Mouse (Mus musculus): ENCODE data around the gene Prkn. TPM values are rescaled to one million over a fixed set of nuclear protein-coding genes. Genes with fewer than 3 reads are reported as not detected.
A peak's percentile ranks its signal among the peaks of the same experiment; 100 is the strongest.

The Prkn gene
- polyA plus RNA-seq, 1 experiment from 2014 or later: 2.3 TPM

GRCm38 (mm10) chr17:11303116-11303515 is 462.9 kb downstream of the Prkn start:
- H3K4me1 ChIP-seq (replicated peaks; ENCODE audit: control insufficient read depth, insufficient read depth): no peaks in the 10 kb centered on the region
- no peak overlapping the region for H3K9ac ChIP-seq (ENCODE audit: low read length)
- no peak overlapping the region for H3K27ac ChIP-seq (replicated peaks)
- no peaks in the 10 kb centered on the region for H3K36me3 ChIP-seq (ENCODE audit: control insufficient read depth, insufficient read depth, low read length)
- H3K9me3 ChIP-seq (ENCODE audit: control insufficient read depth, low read length): peaks cover 4% of the 10 kb centered on the region; the same call in 1 of the 2 replicates
- H3K4me2 ChIP-seq (replicated peaks; ENCODE audit: low read depth): no peak overlapping the region
- 64% methylated on average over 9 of the region's 9 CpGs for WGBS
- TF ChIP-seq CTCF (IDR thresholded peaks at IDR 0.05; ENCODE audit: low read depth) (no peak), EP300 (optimal IDR thresholded peaks at IDR 0.05) (no peak)
- H3K4me3 ChIP-seq (ENCODE audit: low read depth, low read length): no peak overlapping the region
- DNase-seq (ENCODE audit: low spot score) (peak; percentile 7), ATAC-seq (ENCODE audit: low FRiP score, low TSS enrichment) (no peak)
- no peaks in the 10 kb centered on the region for H3K27me3 ChIP-seq (ENCODE audit: control insufficient read depth, insufficient read depth, low read length)

- Histone ChIP-seq H3K9me3 (ENCODE audit: control insufficient read depth, low read length) (no peaks in the 10 kb centered on the region), H3K36me3 (ENCODE audit: control insufficient read depth, insufficient read depth, low read length) (no peaks in the 10 kb centered on the region), H3K9ac (ENCODE audit: low read length) (no peak overlapping the region), H3K4me2 (replicated peaks; ENCODE audit: low read depth) (no peak overlapping the region), H3K27ac (replicated peaks) (no peak overlapping the region), H3K4me1 (replicated peaks; ENCODE audit: control insufficient read depth, insufficient read depth) (no peaks in the 10 kb centered on the region), H3K27me3 (ENCODE audit: control insufficient read depth, insufficient read depth, low read length) (no peaks in the 10 kb centered on the region), H3K4me3 (ENCODE audit: low read depth, low read length) (no peak overlapping the region)
- no peak for DNase-seq (ENCODE audit: low spot score)
- ATAC-seq (ENCODE audit: low FRiP score, low TSS enrichment): no peak
- TF ChIP-seq CTCF (IDR thresholded peaks at IDR 0.05; ENCODE audit: low read depth): no peak
- TF ChIP-seq EP300 (optimal IDR thresholded peaks at IDR 0.05): no peak
- WGBS: 19% methylated on average over 1 of the region's 1 CpGs
These were observed 469.7 kb downstream of the Prkn start for GRCm38 (mm10) chr17:11309843-11310242.

DNA sequence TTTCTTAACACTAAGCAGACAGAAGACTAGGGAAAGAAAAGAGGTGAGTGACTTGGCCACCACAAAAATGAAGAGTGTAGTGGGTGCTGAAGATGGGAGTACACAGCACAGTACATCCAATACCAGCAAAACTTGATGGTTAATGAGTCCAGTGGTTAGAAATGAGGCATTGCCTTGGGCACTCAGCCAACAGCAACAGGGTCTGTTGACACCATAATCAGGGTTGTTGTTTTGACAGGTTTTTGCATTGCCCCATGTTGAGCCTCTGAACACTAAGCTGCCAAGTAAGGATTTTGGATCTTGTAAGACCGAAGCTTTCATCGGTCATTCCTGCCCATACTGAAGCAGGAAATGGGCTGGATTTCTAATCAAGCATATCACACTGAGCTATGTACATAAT is 474.0 kb downstream of the Prkn start:
- DNase-seq (ENCODE audit: low spot score): no peak
- Histone ChIP-seq H3K27ac (replicated peaks) (no peak overlapping the region), H3K27me3 (ENCODE audit: control insufficient read depth, insufficient read depth, low read length) (no peaks in the 10 kb centered on the region), H3K9me3 (ENCODE audit: control insufficient read depth, low read length) (no peaks in the 10 kb centered on the region), H3K4me1 (replicated peaks; ENCODE audit: control insufficient read depth, insufficient read depth) (no peaks in the 10 kb centered on the region), H3K36me3 (ENCODE audit: control insufficient read depth, insufficient read depth, low read length) (no peaks in the 10 kb centered on the region), H3K9ac (ENCODE audit: low read length) (no peak overlapping the region), H3K4me3 (ENCODE audit: low read depth, low read length) (no peak overlapping the region), H3K4me2 (replicated peaks; ENCODE audit: low read depth) (no peak overlapping the region)
- no peak for TF ChIP-seq EP300 (optimal IDR thresholded peaks at IDR 0.05)
- 81% methylated on average over 2 of the region's 2 CpGs for WGBS
- no peak for ATAC-seq (ENCODE audit: low FRiP score, low TSS enrichment)

GRCm38 (mm10) chr17:11315675-11316074 is 475.5 kb downstream of the Prkn start:
- Histone ChIP-seq H3K27ac (replicated peaks) (no peak overlapping the region), H3K4me2 (replicated peaks; ENCODE audit: low read depth) (no peak overlapping the region), H3K4me1 (replicated peaks; ENCODE audit: control insufficient read depth, insufficient read depth) (no peaks in the 10 kb centered on the region), H3K9me3 (ENCODE audit: control insufficient read depth, low read length) (no peaks in the 10 kb centered on the region), H3K4me3 (ENCODE audit: low read depth, low read length) (no peak overlapping the region), H3K9ac (ENCODE audit: low read length) (no peak overlapping the region), H3K27me3 (ENCODE audit: control insufficient read depth, insufficient read depth, low read length) (no peaks in the 10 kb centered on the region), H3K36me3 (ENCODE audit: control insufficient read depth, insufficient read depth, low read length) (no peaks in the 10 kb centered on the region)
- no peak for TF ChIP-seq CTCF (IDR thresholded peaks at IDR 0.05; ENCODE audit: low read depth)
- TF ChIP-seq EP300 (optimal IDR thresholded peaks at IDR 0.05): no peak
- WGBS: 89% methylated on average over 4 of the region's 4 CpGs
- ATAC-seq (ENCODE audit: low FRiP score, low TSS enrichment): no peak
- DNase-seq (ENCODE audit: low spot score): no peak

GRCm38 (mm10) chr17:11318946-11319345 is 478.8 kb downstream of the Prkn start:
- Histone ChIP-seq H3K36me3 (ENCODE audit: control insufficient read depth, insufficient read depth, low read length) (no peaks in the 10 kb centered on the region), H3K4me3 (ENCODE audit: low read depth, low read length) (no peak overlapping the region), H3K9me3 (ENCODE audit: control insufficient read depth, low read length) (no peaks in the 10 kb centered on the region), H3K4me1 (replicated peaks; ENCODE audit: control insufficient read depth, insufficient read depth) (no peaks in the 10 kb centered on the region), H3K27ac (replicated peaks) (no peak overlapping the region), H3K27me3 (ENCODE audit: control insufficient read depth, insufficient read depth, low read length) (no peaks in the 10 kb centered on the region), H3K4me2 (replicated peaks; ENCODE audit: low read depth) (no peak overlapping the region), H3K9ac (ENCODE audit: low read length) (no peak overlapping the region)
- DNase-seq (ENCODE audit: low spot score) (no peak), ATAC-seq (ENCODE audit: low FRiP score, low TSS enrichment) (no peak)
- WGBS: 87% methylated on average over 7 of the region's 7 CpGs
- TF ChIP-seq CTCF (IDR thresholded peaks at IDR 0.05; ENCODE audit: low read depth) (no peak), EP300 (optimal IDR thresholded peaks at IDR 0.05) (no peak)

GRCm38 (mm10) chr17:11319666-11320360 is 479.6 kb downstream of the Prkn start:
- no peaks in the 10 kb centered on the region for H3K4me1 ChIP-seq (replicated peaks; ENCODE audit: control insufficient read depth, insufficient read depth)
- no peaks in the 10 kb centered on the region for H3K27me3 ChIP-seq (ENCODE audit: control insufficient read depth, insufficient read depth, low read length)
- TF ChIP-seq EP300 (optimal IDR thresholded peaks at IDR 0.05) (no peak), CTCF (IDR thresholded peaks at IDR 0.05; ENCODE audit: low read depth) (no peak)
- no peaks in the 10 kb centered on the region for H3K36me3 ChIP-seq (ENCODE audit: control insufficient read depth, insufficient read depth, low read length)
- H3K9me3 ChIP-seq (ENCODE audit: control insufficient read depth, low read length): no peaks in the 10 kb centered on the region
- no peak overlapping the region for H3K9ac ChIP-seq (ENCODE audit: low read length)
- no peak overlapping the region for H3K27ac ChIP-seq (replicated peaks)
- WGBS: 64% methylated on average over 7 of the region's 7 CpGs
- ATAC-seq (ENCODE audit: low FRiP score, low TSS enrichment) (no peak), DNase-seq (ENCODE audit: low spot score) (no peak)
- H3K4me3 ChIP-seq (ENCODE audit: low read depth, low read length): no peak overlapping the region
- no peak overlapping the region for H3K4me2 ChIP-seq (replicated peaks; ENCODE audit: low read depth)
